8 mouse cellular contexts compared by ENCODE assay signal in genomic region chr7:25754738-25755467, GRCm38 (mm10). TPM values are rescaled to one million over a fixed set of nuclear protein-coding genes. Genes with fewer than 3 reads are reported as not detected.
DNase-seq lines count a peak whose midpoint lies in the region; ATAC-seq and TF ChIP-seq lines count a peak whose summit lies in the region.

Gene Hnrnpul1 (minus strand): TSS chr7:25754757.

- peak; percentile 98 for DNase-seq in MN1 (ENCODE audit: low spot score)
- peak; percentile 100 for DNase-seq in cerebellum, adult 9-10 months
- DNase-seq in hindbrain, embryonic 10.5 days (ENCODE audit: low spot score), result peak; percentile 98
- DNase-seq in layer of hippocampus, adult 9-11 months, result peak; percentile 99
- DNase-seq in lung, postnatal 0 days (ENCODE audit: low spot score), result peak; percentile 99
- DNase-seq in ovary, postnatal 14 days (ENCODE audit: low spot score), result peak; percentile 99
- peak; percentile 98 for DNase-seq in thymus, postnatal 14 days

- H3K27ac ChIP-seq in hindbrain, embryonic 10.5 days, result peak within 1 kb of the TSS; percentile 99
- peak within 1 kb of the TSS; percentile 100 for H3K27ac ChIP-seq in lung, postnatal 0 days (ENCODE audit: low read length)

- under 1% methylated on average over 55 of the region's 55 CpGs for WGBS in hindbrain, embryonic 10.5 days
- 1% methylated on average over 47 of the region's 55 CpGs for WGBS in lung, postnatal 0 days

- peak within 1 kb of the TSS; percentile 98 for H3K4me3 ChIP-seq in hindbrain, embryonic 10.5 days
- H3K4me3 ChIP-seq in lung, postnatal 0 days (ENCODE audit: low read depth, low read length), result peak within 1 kb of the TSS; percentile 97

- no peaks in the 10 kb centered on the region for H3K27me3 ChIP-seq in hindbrain, embryonic 10.5 days (ENCODE audit: insufficient read depth, poor library complexity, severe bottlenecking)
- H3K27me3 ChIP-seq in lung, postnatal 0 days (replicated peaks; ENCODE audit: insufficient read depth, low read length), result no peaks in the 10 kb centered on the region

- peak; percentile 84 for ATAC-seq in frontal cortex, adult (ENCODE audit: low TSS enrichment)
- ATAC-seq in lung, postnatal 0 days, result peak; percentile 91

- H3K9ac ChIP-seq in lung, postnatal 0 days (replicated peaks; ENCODE audit: low read depth), result peak within 1 kb of the TSS; percentile 99

- TF ChIP-seq CTCF in lung, postnatal 0 days (IDR thresholded peaks at IDR 0.05), result peak; percentile 64

- peaks cover 21% of the 10 kb centered on the region for H3K4me1 ChIP-seq in hindbrain, embryonic 10.5 days (replicated peaks)
- H3K4me1 ChIP-seq in lung, postnatal 0 days (ENCODE audit: insufficient read depth, low read depth, low read length), result peaks cover 17% of the 10 kb centered on the region; the same call in 1 of the 2 replicates

- H3K4me2 ChIP-seq in lung, postnatal 0 days (replicated peaks; ENCODE audit: low read depth, low read length), result peak within 1 kb of the TSS; percentile 72

- 0 out of 2 replicates have a peak, but pooled peaks cover 3% of the 10 kb centered on the region for H3K9me3 ChIP-seq in hindbrain, embryonic 10.5 days
- H3K9me3 ChIP-seq in lung, postnatal 0 days (ENCODE audit: low read length), result no peaks in the 10 kb centered on the region

- H3K36me3 ChIP-seq in hindbrain, embryonic 10.5 days, result peaks cover 27% of the 10 kb centered on the region
- H3K36me3 ChIP-seq in lung, postnatal 0 days (ENCODE audit: insufficient read depth, low read length), result peaks cover 5% of the 10 kb centered on the region; the same call in 1 of the 2 replicates

- no peak; the same call in 1 of the 2 replicates for TF ChIP-seq EP300 in lung, postnatal 0 days (IDR thresholded peaks at IDR 0.05)

RNA-seq across cellular contexts. Expression of gene Hnrnpul1, which starts in this region (rescaled TPM):
- polyA plus RNA-seq in hindbrain, embryonic 10.5 days (2016; fragmentation: Nextera tagmentation; extraction: Ambion mirVana), result 60.5 and 61.6 TPM in 2 replicates
- 32.4 and 34.5 TPM in 2 replicates for polyA plus RNA-seq in lung, postnatal 0 days (2015; fragmentation: Nextera tagmentation; extraction: Ambion mirVana)

Comparison
In these comparisons a context has a peak if more than half of its experiments do, and no peak if none do; other contexts are left out.
1. Peak in every context shown above with its lines: DNase-seq, ATAC-seq, H3K4me3 ChIP-seq and H3K27ac ChIP-seq.